Mouse (Mus musculus) megakaryocyte-erythroid progenitor cell, adult 5-6 weeks (primary cell): ENCODE results near the gene Mypop. TPM values are rescaled to one million over a fixed set of nuclear protein-coding genes. Genes with fewer than 3 reads are reported as not detected.

ENCODE experiments used
- total RNA-seq, 2 experiments: library from RNA; stranded (forward) in 1 of 2; stranded (reverse) in 1 of 2; fragments of 200-1000, 215-1000 nt in 1 of 2; fragments of >200 nt in 1 of 2; fragmentation: Nextera tagmentation in 1 of 2; gene quantifications; 2 replicates each; pipeline ENCODE4 v1.2.3; 2014 to 2017

Gene Mypop
- total RNA-seq, 2 experiments from 2014 or later = 2.0 TPM; not detected in 1

Other genes with a start within 250 kb of the Mypop start
- not detected in 2 replicates for gene Psg19, start 192.7 kb upstream of the Mypop start, total RNA-seq (2014; fragmentation: Nextera tagmentation)
- not detected in 2 replicates for gene Psg19, start 192.7 kb upstream of the Mypop start, total RNA-seq (2017)
- not detected in 2 replicates for gene Psg17, start 169.6 kb upstream of the Mypop start, total RNA-seq (2014; fragmentation: Nextera tagmentation)
- gene Psg17, start 169.6 kb upstream of the Mypop start, total RNA-seq (2017) = 0.70 and 0.95 TPM in 2 replicates
- 1.4 TPM in 1 of 2 replicates, not detected in the other for gene Mill2, start 151.3 kb upstream of the Mypop start, total RNA-seq (2014; fragmentation: Nextera tagmentation)
- gene Mill2, start 151.3 kb upstream of the Mypop start, total RNA-seq (2017) = 2.0 TPM in 1 of 2 replicates, not detected in the other
- 1.9 and 43.9 TPM in 2 replicates for gene Pglyrp1, start 119.9 kb upstream of the Mypop start, total RNA-seq (2014; fragmentation: Nextera tagmentation)
- 0.61 and 2.2 TPM in 2 replicates for gene Pglyrp1, start 119.9 kb upstream of the Mypop start, total RNA-seq (2017)
- gene Ccdc61, start 80.8 kb upstream of the Mypop start, total RNA-seq (2014; fragmentation: Nextera tagmentation) = 23.6 and 42.3 TPM in 2 replicates
- gene Ccdc61, start 80.8 kb upstream of the Mypop start, total RNA-seq (2017) = 6.8 and 13.3 TPM in 2 replicates
- gene Nova2, start 65.4 kb upstream of the Mypop start, total RNA-seq (2014; fragmentation: Nextera tagmentation) = not detected in 2 replicates
- gene Nova2, start 65.4 kb upstream of the Mypop start, total RNA-seq (2017) = not detected in 2 replicates
- gene Nanos2, start 3.8 kb upstream of the Mypop start, total RNA-seq (2014; fragmentation: Nextera tagmentation) = not detected in 2 replicates
- gene Nanos2, start 3.8 kb upstream of the Mypop start, total RNA-seq (2017) = not detected in 2 replicates
- 23.8 TPM in 2 replicates for gene Irf2bp1, start 12.8 kb downstream of the Mypop start, total RNA-seq (2014; fragmentation: Nextera tagmentation)
- 12.3 and 12.7 TPM in 2 replicates for gene Irf2bp1, start 12.8 kb downstream of the Mypop start, total RNA-seq (2017)
- gene Foxa3, start 32.3 kb downstream of the Mypop start, total RNA-seq (2014; fragmentation: Nextera tagmentation) = not detected in 2 replicates
- gene Foxa3, start 32.3 kb downstream of the Mypop start, total RNA-seq (2017) = not detected in 2 replicates
- gene Sympk, start 33.1 kb downstream of the Mypop start, total RNA-seq (2014; fragmentation: Nextera tagmentation) = 73.9 and 91.0 TPM in 2 replicates
- 35.3 and 52.2 TPM in 2 replicates for gene Sympk, start 33.1 kb downstream of the Mypop start, total RNA-seq (2017)
- gene Rsph6a, start 63.4 kb downstream of the Mypop start, total RNA-seq (2014; fragmentation: Nextera tagmentation) = not detected in 2 replicates
- not detected in 2 replicates for gene Rsph6a, start 63.4 kb downstream of the Mypop start, total RNA-seq (2017)
- gene Dmwd, start 85.0 kb downstream of the Mypop start, total RNA-seq (2014; fragmentation: Nextera tagmentation) = 28.5 and 29.2 TPM in 2 replicates
- 7.7 and 10.6 TPM in 2 replicates for gene Dmwd, start 85.0 kb downstream of the Mypop start, total RNA-seq (2017)
- gene Dmpk, start 92.6 kb downstream of the Mypop start, total RNA-seq (2014; fragmentation: Nextera tagmentation) = 15.1 and 19.8 TPM in 2 replicates
- 3.9 and 7.5 TPM in 2 replicates for gene Dmpk, start 92.6 kb downstream of the Mypop start, total RNA-seq (2017)
- 8.9 and 10.1 TPM in 2 replicates for gene Six5, start 103.3 kb downstream of the Mypop start, total RNA-seq (2014; fragmentation: Nextera tagmentation)
- 2.1 and 2.2 TPM in 2 replicates for gene Six5, start 103.3 kb downstream of the Mypop start, total RNA-seq (2017)
- gene Gm4969, start 127.1 kb downstream of the Mypop start, total RNA-seq (2014; fragmentation: Nextera tagmentation) = 0.22 and 0.35 TPM in 2 replicates
- 0.65 TPM in 1 of 2 replicates, not detected in the other for gene Gm4969, start 127.1 kb downstream of the Mypop start, total RNA-seq (2017)
- 6.3 and 8.6 TPM in 2 replicates for gene Fbxo46, start 128.6 kb downstream of the Mypop start, total RNA-seq (2014; fragmentation: Nextera tagmentation)
- 6.1 and 7.8 TPM in 2 replicates for gene Fbxo46, start 128.6 kb downstream of the Mypop start, total RNA-seq (2017)
- gene Qpctl, start 158.0 kb downstream of the Mypop start, total RNA-seq (2014; fragmentation: Nextera tagmentation) = 2.4 and 5.1 TPM in 2 replicates
- 1.1 and 5.5 TPM in 2 replicates for gene Qpctl, start 158.0 kb downstream of the Mypop start, total RNA-seq (2017)
- gene Snrpd2, start 158.5 kb downstream of the Mypop start, total RNA-seq (2014; fragmentation: Nextera tagmentation) = 146 and 165 TPM in 2 replicates
- gene Snrpd2, start 158.5 kb downstream of the Mypop start, total RNA-seq (2017) = 80.7 and 93.4 TPM in 2 replicates
- not detected in 2 replicates for gene Gipr, start 174.9 kb downstream of the Mypop start, total RNA-seq (2014; fragmentation: Nextera tagmentation)
- gene Gipr, start 174.9 kb downstream of the Mypop start, total RNA-seq (2017) = 0.95 TPM in 1 of 2 replicates, not detected in the other
- gene Eml2, start 185.2 kb downstream of the Mypop start, total RNA-seq (2014; fragmentation: Nextera tagmentation) = 4.8 and 11.4 TPM in 2 replicates
- 4.8 and 6.6 TPM in 2 replicates for gene Eml2, start 185.2 kb downstream of the Mypop start, total RNA-seq (2017)
- 0.64 TPM in 1 of 2 replicates, not detected in the other for gene Gpr4, start 221.3 kb downstream of the Mypop start, total RNA-seq (2014; fragmentation: Nextera tagmentation)
- not detected in 2 replicates for gene Gpr4, start 221.3 kb downstream of the Mypop start, total RNA-seq (2017)
- gene Opa3, start 237.1 kb downstream of the Mypop start, total RNA-seq (2014; fragmentation: Nextera tagmentation) = 22.3 and 22.6 TPM in 2 replicates
- gene Opa3, start 237.1 kb downstream of the Mypop start, total RNA-seq (2017) = 17.1 and 21.2 TPM in 2 replicates